ENCODE assay signal across 19 mouse cellular contexts in genomic region chr11:88462789-88463188, GRCm38 (mm10).
A peak's percentile ranks its signal among the peaks of the same experiment; 100 is the strongest.
DNase-seq lines count a peak whose midpoint lies in the region; ATAC-seq lines count a peak whose summit lies in the region.
"Had no signal": no experiment of that assay in that cellular context is flagged by ENCODE, and none has a peak within 500 bp of the region (broad histone marks: within the 10 kb centered on the region; RNA-seq: fewer than 3 reads in every experiment).

No protein-coding gene starts in this region.

- H3K9ac ChIP-seq in neural tube, embryonic 11.5 days (ENCODE audit: low read length), result no peak overlapping the region
- H3K9ac ChIP-seq in hindbrain, embryonic 12.5 days, result no peak overlapping the region
- H3K9ac ChIP-seq in midbrain, embryonic 15.5 days, result no peak overlapping the region
- H3K9ac ChIP-seq: embryonic facial prominence, embryonic 15.5 days; heart, embryonic 15.5 days; limb, embryonic 13.5 days; liver, embryonic 14.5 days had no signal

- 73% methylated on average over 8 of the region's 8 CpGs for WGBS in neural tube, embryonic 11.5 days
- WGBS in hindbrain, embryonic 12.5 days, result 37% methylated on average over 8 of the region's 8 CpGs
- 57% methylated on average over 8 of the region's 8 CpGs for WGBS in midbrain, embryonic 15.5 days

- H3K27me3 ChIP-seq in neural tube, embryonic 11.5 days (ENCODE audit: control insufficient read depth, insufficient read depth, low read length), result no peaks in the 10 kb centered on the region
- H3K27me3 ChIP-seq in hindbrain, embryonic 12.5 days, result no peaks in the 10 kb centered on the region
- H3K27me3 ChIP-seq in midbrain, embryonic 15.5 days (replicated peaks), result no peaks in the 10 kb centered on the region
- H3K27me3 ChIP-seq: embryonic facial prominence, embryonic 15.5 days; heart, embryonic 15.5 days; limb, embryonic 13.5 days had no signal

- no peak overlapping the region for H3K4me2 ChIP-seq in neural tube, embryonic 11.5 days (ENCODE audit: low read depth)
- H3K4me2 ChIP-seq in hindbrain, embryonic 12.5 days (replicated peaks), result peak overlapping the region; percentile 9
- no peak overlapping the region for H3K4me2 ChIP-seq in midbrain, embryonic 15.5 days
- H3K4me2 ChIP-seq: embryonic facial prominence, embryonic 15.5 days; heart, embryonic 15.5 days; limb, embryonic 13.5 days had no signal

- peak; percentile 54; the same call in 1 of the 2 replicates for ATAC-seq in neural tube, embryonic 11.5 days (ENCODE audit: insufficient read depth, low FRiP score, low TSS enrichment)
- ATAC-seq in hindbrain, embryonic 12.5 days (ENCODE audit: low FRiP score), result peak; percentile 83
- 0 out of 2 replicates have a peak, but pooled peaks have one; percentile 53 for ATAC-seq in midbrain, embryonic 15.5 days (replicated peaks)
- ATAC-seq: lung, postnatal 0 days had no signal

- no peak for DNase-seq in neural tube, embryonic 11.5 days (ENCODE audit: low spot score)
- DNase-seq in neural tube, embryonic 10.5 days (ENCODE audit: extremely low spot score, low spot score), result no peak
- no peak for DNase-seq in right cerebral cortex, adult 2 months (ENCODE audit: low spot score in 2 of 2)
- no peak for DNase-seq in heart, adult 11 months
- DNase-seq in cerebellum, postnatal 4 days (ENCODE audit: low spot score in 2 of 2), result no peak
- DNase-seq: cerebellum, postnatal 10 days; embryo, embryonic 11 days; gastrocnemius, adult 2 months; kidney, adult 11 months; kidney, postnatal 36 days; layer of hippocampus, adult 9-11 months had no signal

- H3K4me1 ChIP-seq in neural tube, embryonic 11.5 days (ENCODE audit: control insufficient read depth, insufficient read depth, low read length), result peaks cover 29% of the 10 kb centered on the region
- H3K4me1 ChIP-seq in hindbrain, embryonic 12.5 days, result peaks cover 85% of the 10 kb centered on the region
- peaks cover 58% of the 10 kb centered on the region for H3K4me1 ChIP-seq in midbrain, embryonic 15.5 days

- no peak overlapping the region for H3K4me3 ChIP-seq in neural tube, embryonic 11.5 days (ENCODE audit: low read depth, low read length)
- no peak overlapping the region for H3K4me3 ChIP-seq in hindbrain, embryonic 12.5 days
- H3K4me3 ChIP-seq in midbrain, embryonic 15.5 days, result no peak overlapping the region
- H3K4me3 ChIP-seq: embryonic facial prominence, embryonic 15.5 days; gastrocnemius, adult 2 months; heart, embryonic 15.5 days; limb, embryonic 13.5 days; megakaryocyte, embryonic 14.5 days had no signal

- no peaks in the 10 kb centered on the region for H3K9me3 ChIP-seq in neural tube, embryonic 11.5 days (ENCODE audit: control insufficient read depth, low read length)
- H3K9me3 ChIP-seq in hindbrain, embryonic 12.5 days (replicated peaks), result no peaks in the 10 kb centered on the region
- H3K9me3 ChIP-seq in midbrain, embryonic 15.5 days, result no peaks in the 10 kb centered on the region
- H3K9me3 ChIP-seq: embryonic facial prominence, embryonic 15.5 days; heart, embryonic 15.5 days; limb, embryonic 13.5 days; megakaryocyte, embryonic 14.5 days had no signal

- no peaks in the 10 kb centered on the region for H3K36me3 ChIP-seq in neural tube, embryonic 11.5 days (ENCODE audit: control insufficient read depth, insufficient read depth, low read length)
- no peaks in the 10 kb centered on the region for H3K36me3 ChIP-seq in hindbrain, embryonic 12.5 days
- H3K36me3 ChIP-seq in midbrain, embryonic 15.5 days (replicated peaks), result no peaks in the 10 kb centered on the region
- H3K36me3 ChIP-seq: embryonic facial prominence, embryonic 15.5 days; heart, embryonic 15.5 days had no signal

- peak overlapping the region; percentile 36; the same call in 1 of the 2 replicates for H3K27ac ChIP-seq in neural tube, embryonic 11.5 days (ENCODE audit: low read depth, low read length)
- peak overlapping the region; percentile 85 for H3K27ac ChIP-seq in hindbrain, embryonic 12.5 days
- H3K27ac ChIP-seq in midbrain, embryonic 15.5 days, result peak overlapping the region; percentile 66
- H3K27ac ChIP-seq: embryonic facial prominence, embryonic 15.5 days; gastrocnemius, adult 2 months; heart, embryonic 15.5 days; limb, embryonic 13.5 days; liver, embryonic 14.5 days had no signal
